Mouse (Mus musculus) adrenal gland, postnatal 14 days (tissue): ENCODE measurements around the gene Pbx1. TPM values are rescaled to one million over a fixed set of nuclear protein-coding genes. Genes with fewer than 3 reads are reported as not detected.

ENCODE experiments used
- DNase-seq: peaks from one replicate; pipeline ENCODE4 v3.0.0; 2021; ENCODE audit warnings: mixed read lengths
- total RNA-seq: library from RNA; stranded (reverse); gene quantifications from 2 replicates; pipeline ENCODE4 v1.2.3, GENCODE M21; 2021

The Pbx1 gene
- total RNA-seq, 1 experiment from 2014 or later = 168 TPM

GRCm38 (mm10) chr1:168383832-168384593, 48.1 kb downstream of the Pbx1 start:
- peak; percentile 35 for DNase-seq

- peak; percentile 64 for DNase-seq
These were observed 49.3 kb downstream of the Pbx1 start for GRCm38 (mm10) chr1:168382823-168383157.

- no peak for DNase-seq
These were observed 49.8 kb downstream of the Pbx1 start for GRCm38 (mm10) chr1:168382106-168382822.

- no peak for DNase-seq
These were observed 50.6 kb downstream of the Pbx1 start for GRCm38 (mm10) chr1:168381451-168381850.

- DNase-seq = peak; percentile 41
These were observed 51.8 kb downstream of the Pbx1 start for GRCm38 (mm10) chr1:168380241-168380770.

- DNase-seq = no peak
These were observed 54.4 kb downstream of the Pbx1 start for GRCm38 (mm10) chr1:168377650-168378049.

GRCm38 (mm10) chr1:168376330-168376729, 55.7 kb downstream of the Pbx1 start:
- peak; percentile 54 for DNase-seq

GRCm38 (mm10) chr1:168374953-168375600, 57.0 kb downstream of the Pbx1 start:
- no peak for DNase-seq

- DNase-seq = no peak
These were observed 60.0 kb downstream of the Pbx1 start for GRCm38 (mm10) chr1:168372089-168372488.

GRCm38 (mm10) chr1:168370966-168371365, 61.1 kb downstream of the Pbx1 start:
- no peak for DNase-seq

- no peak for DNase-seq
These were observed 65.8 kb downstream of the Pbx1 start for GRCm38 (mm10) chr1:168366261-168366660.

- no peak for DNase-seq
These were observed 67.7 kb downstream of the Pbx1 start for GRCm38 (mm10) chr1:168364325-168364724.

- no peak for DNase-seq
These were observed 69.0 kb downstream of the Pbx1 start for GRCm38 (mm10) chr1:168363053-168363452.

- DNase-seq = peak; percentile 76
These were observed 69.6 kb downstream of the Pbx1 start for GRCm38 (mm10) chr1:168362464-168362863.

- DNase-seq = no peak
These were observed 74.1 kb downstream of the Pbx1 start for GRCm38 (mm10) chr1:168357680-168358611.

- DNase-seq = no peak
These were observed 75.1 kb downstream of the Pbx1 start for GRCm38 (mm10) chr1:168356970-168357441.

GRCm38 (mm10) chr1:168355985-168356556, 76.0 kb downstream of the Pbx1 start:
- DNase-seq = no peak

- DNase-seq = no peak
These were observed 77.1 kb downstream of the Pbx1 start for GRCm38 (mm10) chr1:168354934-168355333.

- no peak for DNase-seq
These were observed 83.9 kb downstream of the Pbx1 start for GRCm38 (mm10) chr1:168348036-168348784.

- DNase-seq = peak; percentile 58
These were observed 87.2 kb downstream of the Pbx1 start for GRCm38 (mm10) chr1:168344918-168345317.
